34 mouse cellular contexts compared by ENCODE assay signal in genomic region chr16:35113496-35113895, GRCm38 (mm10). TPM values are rescaled to one million over a fixed set of nuclear protein-coding genes. Genes with fewer than 3 reads are reported as not detected.
"Had no signal": no experiment of that assay in that cellular context is flagged by ENCODE, and none has a peak within 500 bp of the region (broad histone marks: within the 10 kb centered on the region; RNA-seq: fewer than 3 reads in every experiment).

No protein-coding gene starts in this region.

- H3K27ac ChIP-seq: left cerebral cortex, adult 2 months; limb, embryonic 12.5 days; limb, embryonic 13.5 days; limb, embryonic 15.5 days; liver, embryonic 12.5 days; liver, embryonic 13.5 days; liver, embryonic 14.5 days; liver, embryonic 15.5 days; lung, embryonic 15.5 days; macrophage; midbrain, embryonic 12.5 days; midbrain, embryonic 13.5 days; midbrain, embryonic 15.5 days; neural tube, embryonic 12.5 days had no signal

- H3K36me3 ChIP-seq: limb, embryonic 10.5 days; limb, embryonic 12.5 days; limb, embryonic 13.5 days; limb, embryonic 15.5 days; liver, embryonic 12.5 days; liver, embryonic 13.5 days; liver, embryonic 15.5 days; lung, embryonic 15.5 days; midbrain, embryonic 12.5 days; midbrain, embryonic 13.5 days; midbrain, embryonic 15.5 days had no signal

- ATAC-seq: liver, embryonic 12.5 days; liver, postnatal 0 days; lung, postnatal 0 days; midbrain, embryonic 13.5 days; midbrain, embryonic 15.5 days; midbrain, embryonic 16.5 days had no signal

- H3K4me1 ChIP-seq: liver, embryonic 15.5 days had no signal

- H3K9ac ChIP-seq: limb, embryonic 12.5 days; limb, embryonic 13.5 days; limb, embryonic 15.5 days; liver, embryonic 12.5 days; liver, embryonic 13.5 days; liver, embryonic 14.5 days; liver, embryonic 15.5 days; liver, postnatal 0 days; lung, embryonic 14.5 days; lung, embryonic 15.5 days; midbrain, embryonic 12.5 days; midbrain, embryonic 13.5 days; midbrain, embryonic 15.5 days; neural tube, embryonic 12.5 days had no signal

- H3K4me3 ChIP-seq: left cerebral cortex, adult 2 months; limb, embryonic 10.5 days; limb, embryonic 12.5 days; limb, embryonic 13.5 days; limb, embryonic 15.5 days; liver, embryonic 12.5 days; liver, embryonic 13.5 days; liver, embryonic 15.5 days; lung, embryonic 15.5 days; megakaryocyte, embryonic 14.5 days; midbrain, embryonic 12.5 days; midbrain, embryonic 13.5 days; midbrain, embryonic 15.5 days; myocyte; neural tube, embryonic 12.5 days had no signal

- H3K4me2 ChIP-seq: limb, embryonic 12.5 days; limb, embryonic 13.5 days; limb, embryonic 15.5 days; liver, embryonic 11.5 days; liver, embryonic 12.5 days; liver, embryonic 13.5 days; liver, embryonic 15.5 days; lung, embryonic 14.5 days; lung, embryonic 15.5 days; midbrain, embryonic 12.5 days; midbrain, embryonic 13.5 days; midbrain, embryonic 15.5 days; neural tube, embryonic 12.5 days had no signal

- H3K9me3 ChIP-seq: limb, embryonic 10.5 days; limb, embryonic 12.5 days; limb, embryonic 13.5 days; limb, embryonic 15.5 days; liver, embryonic 12.5 days; liver, embryonic 13.5 days; liver, embryonic 15.5 days; lung, embryonic 15.5 days; megakaryocyte, embryonic 14.5 days; midbrain, embryonic 12.5 days; midbrain, embryonic 13.5 days; midbrain, embryonic 15.5 days; neural tube, embryonic 12.5 days had no signal

- H3K27me3 ChIP-seq: limb, embryonic 13.5 days; limb, embryonic 15.5 days; liver, embryonic 12.5 days; liver, embryonic 13.5 days; liver, embryonic 15.5 days; lung, embryonic 15.5 days; megakaryocyte, embryonic 14.5 days; midbrain, embryonic 12.5 days; midbrain, embryonic 13.5 days; midbrain, embryonic 15.5 days; neural tube, embryonic 12.5 days had no signal

- DNase-seq: liver; liver, embryonic 13.5 days; liver, postnatal 0 days; lung, adult 18-20 months; lung, adult 2 months; lung, embryonic 14.5 days; lung, postnatal 10 days; lung, postnatal 14 days; lung, postnatal 36 days; lung, postnatal 4 days; midbrain, embryonic 14.5 days had no signal

RNA-seq across cellular contexts. Expression of gene Adcy5, which starts 41.2 kb away (rescaled TPM):
- total RNA-seq: megakaryocyte progenitor cell, adult 5-6 weeks; megakaryocyte, adult 5-6 weeks; megakaryocyte-erythroid progenitor cell, adult 5-6 weeks; monocyte, adult 5-6 weeks had no signal
- polyA plus RNA-seq: myocyte had no signal
